Mouse (Mus musculus) C2C12 (cell line): ENCODE measurements at regions not wholly inside any gene's neighbourhood (a gene's known extent, or its start where the extent isn't known, plus 50 kb on each side); places are given as distances from the start of the nearest gene placed in this dataset.
A peak's percentile ranks its signal among the peaks of the same experiment; 100 is the strongest.

Source experiments
- H3K27me3 ChIP-seq: one replicate; pipeline ENCODE4 v1.6.1; 2011; ENCODE audit not compliant: control insufficient read depth, insufficient read depth, insufficient read length
- H3K36me3 ChIP-seq: one replicate; pipeline ENCODE4 v1.6.1; 2011; ENCODE audit not compliant: control insufficient read depth, insufficient read depth
- H3K4me3 ChIP-seq: one replicate; pipeline ENCODE4 v1.5.1; 2011; ENCODE audit warnings: mild to moderate bottlenecking, control low read depth; ENCODE audit not compliant: poor library complexity, insufficient read depth, severe bottlenecking
- H3K79me2 ChIP-seq: one replicate; pipeline ENCODE4 v1.6.1; 2011; ENCODE audit not compliant: control insufficient read depth, insufficient read depth
- H3K79me3 ChIP-seq: one replicate; pipeline ENCODE4 v1.6.1; 2011; ENCODE audit warnings: low read depth, control low read depth
- H3ac ChIP-seq: one replicate; pipeline ENCODE3; 2011; ENCODE audit warnings: low read depth; ENCODE audit not compliant: control insufficient read depth, insufficient read length
- CEBPB ChIP-seq: IDR thresholded peaks from one replicate; pipeline ENCODE4 v1.6.1; 2011; ENCODE audit warnings: low read depth, mild to moderate bottlenecking, control low read depth, moderate library complexity
- CTCF ChIP-seq: IDR thresholded peaks from one replicate; pipeline ENCODE4 v1.5.1; 2011; ENCODE audit not compliant: control insufficient read depth, insufficient read depth, insufficient read length
- FOSL1 ChIP-seq: IDR thresholded peaks from one replicate; pipeline ENCODE4 v1.8.0; 2011; ENCODE audit warnings: mild to moderate bottlenecking, low read length; ENCODE audit not compliant: poor library complexity, insufficient read depth, severe bottlenecking
- MAX ChIP-seq: IDR thresholded peaks from one replicate; pipeline ENCODE4 v1.6.1; 2011; ENCODE audit warnings: mild to moderate bottlenecking, control low read depth
- MYOD1 ChIP-seq: IDR thresholded peaks from one replicate; pipeline ENCODE4 v1.6.1; 2011; ENCODE audit warnings: low read depth; ENCODE audit not compliant: control insufficient read depth, insufficient read length
- MYOG ChIP-seq: IDR thresholded peaks from one replicate; pipeline ENCODE4 v1.6.1; 2011; ENCODE audit not compliant: control insufficient read depth, insufficient read length; ENCODE audit errors: extremely low read depth
- USF1 ChIP-seq: IDR thresholded peaks from one replicate; pipeline ENCODE4 v1.6.1; 2011; ENCODE audit warnings: low read depth, mild to moderate bottlenecking, control low read depth, moderate library complexity

DNA sequence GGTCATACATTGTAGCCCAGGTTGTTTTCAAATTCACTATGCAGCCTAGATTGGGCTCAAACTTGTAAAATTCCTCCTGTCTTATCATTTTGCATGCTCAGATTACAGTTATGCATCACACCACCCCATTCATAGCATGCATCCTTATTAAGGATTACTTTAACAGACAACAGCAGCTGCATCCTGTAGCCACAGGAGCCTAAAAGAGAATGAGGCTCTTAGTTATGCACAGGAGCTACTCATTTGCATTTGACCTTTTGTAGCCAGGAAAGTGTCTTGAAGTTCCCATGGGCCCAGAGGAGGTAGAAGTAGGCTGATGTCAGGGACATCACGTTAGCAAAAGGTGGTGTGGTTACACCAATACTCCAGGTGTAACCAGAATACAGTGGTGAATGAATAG is 148.9 kb upstream of the Sdr16c6 start:
- no peaks in the 10 kb centered on the region for H3K79me2 ChIP-seq
- H3K27me3 ChIP-seq, result no peaks in the 10 kb centered on the region
- TF ChIP-seq MYOD1 (peak; percentile 99), CEBPB (no peak)
- no peaks in the 10 kb centered on the region for H3K79me3 ChIP-seq
- no peaks in the 10 kb centered on the region for H3K36me3 ChIP-seq
- H3ac ChIP-seq, result no peak overlapping the region
- H3K4me3 ChIP-seq, result no peak overlapping the region

DNA sequence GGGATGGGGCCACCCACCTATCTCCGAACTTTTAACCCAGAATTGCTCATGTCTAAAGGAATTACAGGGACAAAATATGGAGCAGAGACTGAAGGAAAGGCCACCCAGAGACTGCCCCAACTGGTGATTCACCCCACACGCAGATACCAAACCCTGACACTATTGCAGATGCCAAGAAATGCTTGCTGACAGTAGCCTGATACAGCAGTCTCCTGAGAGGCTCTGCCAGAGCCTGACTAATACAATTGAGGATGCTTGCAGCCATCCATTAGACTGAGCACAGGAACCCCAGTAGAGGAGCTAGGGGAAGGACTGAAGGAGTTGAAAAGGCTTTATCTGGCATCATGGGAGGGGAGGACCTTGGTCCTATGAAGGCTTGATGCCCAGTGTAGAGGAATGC is 142.4 kb upstream of the Sdr16c6 start:
- Histone ChIP-seq H3ac (no peak overlapping the region), H3K79me2 (no peaks in the 10 kb centered on the region), H3K27me3 (no peaks in the 10 kb centered on the region), H3K79me3 (no peaks in the 10 kb centered on the region), H3K4me3 (no peak overlapping the region), H3K36me3 (no peaks in the 10 kb centered on the region)
- TF ChIP-seq MYOG (no peak), FOSL1 (no peak), CTCF (no peak), USF1 (no peak), MYOD1 (no peak), CEBPB (no peak), MAX (no peak)

DNA sequence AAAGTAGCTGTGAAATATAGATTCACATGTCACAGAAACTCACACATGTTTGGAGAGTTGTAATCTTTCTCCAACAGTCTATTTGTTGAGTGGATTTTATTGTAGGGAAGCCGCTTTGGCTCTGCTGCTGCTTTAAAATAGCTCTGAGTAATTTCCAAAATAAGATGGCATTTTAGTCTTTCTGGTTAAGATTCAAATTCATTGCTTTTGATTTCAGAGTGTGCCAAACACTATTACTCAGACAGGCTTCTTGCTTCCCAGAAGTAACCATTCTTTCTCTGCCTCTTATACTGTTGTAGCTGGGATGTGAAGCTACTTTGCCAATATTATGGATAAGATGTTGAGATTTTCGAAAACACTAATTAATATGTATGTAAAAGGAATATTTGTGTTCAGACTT is 134.6 kb upstream of the Sdr16c6 start:
- Histone ChIP-seq H3K79me2 (no peaks in the 10 kb centered on the region), H3ac (no peak overlapping the region), H3K27me3 (no peaks in the 10 kb centered on the region), H3K4me3 (no peak overlapping the region), H3K36me3 (no peaks in the 10 kb centered on the region), H3K79me3 (no peaks in the 10 kb centered on the region)
- TF ChIP-seq CTCF (no peak), USF1 (no peak), FOSL1 (no peak), CEBPB (no peak), MYOG (no peak), MAX (no peak), MYOD1 (no peak)

DNA sequence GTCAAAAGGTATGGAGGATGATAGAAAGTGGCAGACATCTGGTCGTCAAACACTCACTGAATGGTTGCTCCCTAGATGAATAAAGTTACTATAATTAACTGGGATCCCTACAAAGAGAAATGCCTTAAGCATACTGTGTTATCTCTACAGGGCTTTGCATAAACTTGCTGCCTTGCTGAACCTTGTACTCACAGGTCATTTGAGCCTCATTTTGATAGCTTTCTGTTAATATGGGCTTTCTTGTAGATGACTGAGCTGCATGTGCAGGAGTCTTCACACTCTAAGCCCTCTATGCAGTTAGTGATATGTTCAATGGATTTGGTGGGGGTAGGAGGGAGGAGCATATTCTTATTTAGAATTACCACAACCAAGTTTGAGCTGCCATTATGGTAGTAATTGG is 127.8 kb upstream of the Sdr16c6 start:
- Histone ChIP-seq H3K36me3 (no peaks in the 10 kb centered on the region), H3K79me3 (no peaks in the 10 kb centered on the region), H3K4me3 (no peak overlapping the region), H3ac (no peak overlapping the region), H3K79me2 (no peaks in the 10 kb centered on the region), H3K27me3 (no peaks in the 10 kb centered on the region)
- no peak for TF ChIP-seq MYOG
- no peak for TF ChIP-seq USF1
- TF ChIP-seq FOSL1, result no peak
- TF ChIP-seq MYOD1, result no peak
- TF ChIP-seq MAX, result no peak
- no peak for TF ChIP-seq CTCF
- no peak for TF ChIP-seq CEBPB

DNA sequence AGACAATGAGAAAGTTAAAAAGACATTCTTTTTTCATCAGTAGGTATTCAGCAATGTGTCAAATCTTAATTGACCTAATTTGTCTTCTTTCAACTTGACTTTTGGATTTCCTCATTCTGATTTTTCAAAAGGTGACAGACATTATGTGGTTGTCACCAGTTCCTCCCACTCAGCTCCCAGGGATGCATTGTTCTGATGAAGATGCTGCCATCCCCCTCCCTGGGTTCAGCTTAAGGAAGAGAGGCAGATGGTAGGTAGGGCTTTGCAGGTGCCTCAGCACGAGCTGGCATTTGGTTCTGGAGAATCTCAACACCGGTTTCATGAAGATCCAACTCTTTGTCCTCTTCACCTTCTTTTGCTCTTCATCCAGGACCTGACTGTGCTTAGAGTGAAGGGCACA is 122.0 kb upstream of the Sdr16c6 start:
- TF ChIP-seq CEBPB, result no peak
- TF ChIP-seq MYOG, result no peak
- TF ChIP-seq MAX, result no peak
- no peak for TF ChIP-seq FOSL1
- no peak for TF ChIP-seq MYOD1
- TF ChIP-seq CTCF, result no peak
- no peak for TF ChIP-seq USF1
- H3K36me3 ChIP-seq, result no peaks in the 10 kb centered on the region
- no peaks in the 10 kb centered on the region for H3K27me3 ChIP-seq
- no peaks in the 10 kb centered on the region for H3K79me2 ChIP-seq
- H3ac ChIP-seq, result no peak overlapping the region
- no peak overlapping the region for H3K4me3 ChIP-seq
- H3K79me3 ChIP-seq, result no peaks in the 10 kb centered on the region

DNA sequence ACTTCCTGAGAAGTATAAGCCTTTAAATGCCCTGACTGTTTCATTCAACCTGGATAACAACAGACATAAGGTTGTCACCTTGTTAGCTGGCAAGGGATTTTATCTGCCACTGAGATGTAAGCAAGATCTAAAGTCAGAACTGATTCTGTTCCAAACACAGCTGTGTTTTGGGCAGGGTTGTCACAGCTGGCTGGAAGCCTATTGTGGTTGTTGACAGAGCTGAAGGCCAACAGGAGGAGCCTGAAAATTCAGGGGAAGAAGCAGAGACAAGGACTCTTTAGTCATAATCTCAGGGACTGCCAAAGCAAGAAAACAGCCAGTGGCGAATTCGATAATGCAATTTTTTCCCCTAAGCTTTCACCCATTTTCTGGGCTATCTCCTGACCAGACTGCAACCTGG is 118.5 kb upstream of the Sdr16c6 start:
- Histone ChIP-seq H3K4me3 (no peak overlapping the region), H3K79me3 (no peaks in the 10 kb centered on the region), H3K79me2 (no peaks in the 10 kb centered on the region), H3K27me3 (no peaks in the 10 kb centered on the region), H3ac (no peak overlapping the region), H3K36me3 (no peaks in the 10 kb centered on the region)
- TF ChIP-seq USF1 (no peak), CTCF (no peak), CEBPB (no peak), MYOD1 (no peak), MYOG (no peak), MAX (no peak), FOSL1 (no peak)

DNA sequence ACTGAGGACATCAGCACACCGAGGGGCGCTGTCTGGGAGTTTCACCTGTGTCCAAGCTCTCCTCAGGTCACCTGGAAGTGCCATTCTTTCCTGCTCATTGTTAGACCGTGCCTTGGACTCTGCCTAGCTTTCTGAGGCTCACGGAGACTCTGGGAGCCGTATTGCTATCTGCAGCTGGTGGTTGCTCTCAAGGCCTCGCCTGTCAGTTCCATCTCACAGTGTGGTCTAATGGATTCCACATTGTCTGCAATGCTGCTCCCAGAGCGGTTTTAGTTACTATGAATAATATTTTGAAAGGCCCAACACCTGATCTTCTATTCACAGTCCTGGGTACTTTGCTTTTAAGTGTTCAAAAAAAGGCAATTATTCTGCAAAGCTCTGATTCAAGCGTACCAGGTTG is 117.9 kb upstream of the Sdr16c6 start:
- H3K4me3 ChIP-seq, result no peak overlapping the region
- H3ac ChIP-seq, result no peak overlapping the region
- TF ChIP-seq MYOD1, result no peak
- no peak for TF ChIP-seq MAX
- TF ChIP-seq CEBPB, result no peak
- TF ChIP-seq FOSL1, result no peak
- TF ChIP-seq MYOG, result no peak
- TF ChIP-seq CTCF, result no peak
- TF ChIP-seq USF1, result no peak
- no peaks in the 10 kb centered on the region for H3K36me3 ChIP-seq
- no peaks in the 10 kb centered on the region for H3K79me3 ChIP-seq
- H3K27me3 ChIP-seq, result no peaks in the 10 kb centered on the region
- H3K79me2 ChIP-seq, result no peaks in the 10 kb centered on the region
